Mouse (Mus musculus): ENCODE data around the gene Gm20708.
"Not testable (repeated sequence)": the region's sequence is repeated elsewhere in the genome, so short reads cannot be mapped to it uniquely, and the experiment has no call there.

Gm20708 gene

DNA sequence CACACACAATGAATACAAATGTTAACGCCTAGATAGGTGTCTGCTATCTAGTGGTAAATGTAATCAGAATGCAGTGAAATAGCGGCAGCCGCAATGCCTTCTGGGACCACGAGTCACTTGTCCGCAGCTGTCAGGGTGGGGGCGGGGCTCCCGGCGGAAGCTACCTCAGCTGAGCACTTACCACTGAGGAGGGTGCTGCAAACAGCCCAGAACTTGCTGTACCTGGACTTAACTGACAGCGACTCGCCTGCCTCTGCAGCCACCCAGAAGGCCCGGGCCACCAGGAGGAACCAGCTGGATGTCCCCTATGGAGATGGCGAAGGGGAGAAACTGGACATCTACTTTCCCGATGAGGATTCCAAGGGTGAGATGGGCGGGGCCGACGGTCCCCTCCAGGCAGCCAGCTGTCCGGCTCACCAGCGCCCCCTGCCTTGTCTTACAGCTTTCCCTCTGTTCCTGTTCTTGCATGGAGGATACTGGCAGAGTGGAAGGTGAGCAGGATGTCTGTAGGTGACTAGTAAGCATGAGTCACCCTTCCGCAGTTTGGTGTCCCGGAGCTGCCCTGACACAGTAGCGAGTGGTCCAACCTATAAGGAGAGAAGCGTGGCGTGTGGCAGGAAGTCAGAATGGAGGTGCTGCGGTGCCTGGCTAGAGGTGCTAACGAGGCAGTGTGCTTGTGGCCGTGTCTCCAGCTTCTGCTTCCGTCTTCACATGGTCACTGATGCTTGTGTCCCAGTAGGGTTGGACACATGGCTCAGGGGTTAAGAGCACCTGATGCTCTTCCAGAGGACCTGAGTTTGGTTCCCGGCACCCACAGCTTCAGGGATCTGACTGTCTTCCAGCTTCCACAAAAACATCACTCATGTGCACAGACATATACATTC lies 22.9 kb downstream of the Gm20708 start:
- peak; percentile 86 for DNase-seq (ENCODE audit: extremely low spot score, low spot score)

- DNase-seq (ENCODE audit: extremely low spot score, low spot score), result not testable (repeated sequence)
Observed at GRCm38 (mm10) chr11:117833509-117833908, 24.0 kb downstream of the Gm20708 start.

GRCm38 (mm10) chr11:117834086-117834485 lies 24.6 kb downstream of the Gm20708 start:
- DNase-seq (ENCODE audit: extremely low spot score, low spot score), result no peak

GRCm38 (mm10) chr11:117836306-117836705 lies 26.8 kb downstream of the Gm20708 start:
- DNase-seq (ENCODE audit: extremely low spot score, low spot score), result no peak

- no peak for DNase-seq (ENCODE audit: extremely low spot score, low spot score)
Observed at GRCm38 (mm10) chr11:117838572-117838971, 29.1 kb downstream of the Gm20708 start.

DNA sequence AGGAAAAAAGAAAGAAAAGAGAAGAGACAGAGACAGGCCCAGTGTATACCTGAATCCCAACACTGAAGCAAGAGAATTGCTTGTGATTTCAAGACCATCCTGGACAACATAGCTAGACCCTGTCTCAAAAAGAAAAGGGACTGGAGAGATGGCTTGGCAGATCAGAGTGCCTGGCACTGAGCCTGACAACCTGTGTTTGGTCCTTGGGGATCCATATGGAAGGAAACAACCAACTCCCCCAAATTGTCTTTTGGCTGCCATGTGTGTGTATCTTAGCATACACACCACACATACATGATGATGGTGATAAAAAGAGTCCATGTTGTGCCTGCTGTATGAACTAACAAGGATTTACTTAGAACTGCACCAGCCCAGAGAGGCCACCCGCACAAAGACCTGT lies 29.6 kb downstream of the Gm20708 start:
- no peak for DNase-seq (ENCODE audit: extremely low spot score, low spot score)

DNA sequence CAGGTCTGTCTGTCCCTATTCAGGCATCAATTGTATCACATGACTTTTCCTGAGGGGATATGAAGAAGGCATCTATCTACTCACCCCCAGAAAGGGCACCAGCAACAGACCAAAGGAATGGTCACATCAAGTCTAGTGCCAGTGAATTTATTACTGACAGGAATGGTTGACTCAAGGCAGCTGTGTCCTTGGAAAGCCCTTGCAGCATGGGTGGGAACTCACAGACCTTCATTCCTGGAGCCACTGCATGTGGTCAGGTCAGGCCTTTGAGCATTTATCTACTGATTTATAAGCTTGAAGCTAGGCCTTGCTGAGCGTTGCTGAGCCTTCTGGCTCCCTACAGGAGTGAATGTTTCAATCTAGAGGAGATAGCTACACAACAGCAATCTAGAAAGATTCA lies 31.4 kb downstream of the Gm20708 start:
- no peak for DNase-seq (ENCODE audit: extremely low spot score, low spot score)

GRCm38 (mm10) chr11:117843434-117843833 lies 34.0 kb downstream of the Gm20708 start:
- no peak for DNase-seq (ENCODE audit: extremely low spot score, low spot score)

- no peak for DNase-seq (ENCODE audit: extremely low spot score, low spot score)
Observed at GRCm38 (mm10) chr11:117844997-117845396, 35.5 kb downstream of the Gm20708 start.

GRCm38 (mm10) chr11:117845651-117846050 lies 36.2 kb downstream of the Gm20708 start:
- DNase-seq (ENCODE audit: extremely low spot score, low spot score), result no peak

GRCm38 (mm10) chr11:117846640-117847039 lies 37.2 kb downstream of the Gm20708 start:
- DNase-seq (ENCODE audit: extremely low spot score, low spot score), result no peak

DNA sequence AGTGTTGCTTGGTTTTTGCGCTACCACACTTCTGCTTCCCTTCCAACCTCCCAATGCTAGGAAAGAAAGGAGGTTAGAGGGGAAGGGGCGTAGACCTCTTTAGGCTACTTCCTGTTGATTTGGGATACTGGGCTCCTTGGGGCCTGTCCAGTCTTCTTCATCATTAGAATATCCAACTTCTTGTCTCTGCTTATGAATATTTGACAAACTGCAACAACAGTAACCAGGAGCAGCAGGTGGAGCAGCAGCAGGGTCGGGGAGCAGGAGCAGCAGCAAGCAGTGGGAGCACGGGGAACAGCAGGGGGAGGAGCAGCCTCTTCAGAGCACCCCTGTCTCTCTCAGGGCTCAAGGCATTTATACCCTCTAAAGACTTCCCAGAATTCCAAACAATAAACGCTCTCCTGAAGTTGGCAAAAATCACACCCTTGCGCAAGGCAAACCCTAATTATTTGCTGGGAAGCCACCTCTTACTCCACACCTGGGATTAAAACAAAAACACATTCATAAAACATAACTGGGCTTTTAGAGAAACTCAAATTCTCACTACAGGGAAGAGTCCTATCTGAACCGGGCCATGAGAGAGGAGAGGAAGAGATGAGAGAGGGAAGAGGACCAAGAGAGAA lies 38.2 kb downstream of the Gm20708 start:
- DNase-seq (ENCODE audit: extremely low spot score, low spot score), result no peak

GRCm38 (mm10) chr11:117848271-117848984 lies 39.0 kb downstream of the Gm20708 start:
- DNase-seq (ENCODE audit: extremely low spot score, low spot score), result no peak

- peak; percentile 98 for DNase-seq (ENCODE audit: extremely low spot score, low spot score)
Observed at GRCm38 (mm10) chr11:117848985-117849671, 39.7 kb downstream of the Gm20708 start, which contains the start of gene Birc5. TSS of gene Birc5 (plus strand) at chr11:117849251.

DNA sequence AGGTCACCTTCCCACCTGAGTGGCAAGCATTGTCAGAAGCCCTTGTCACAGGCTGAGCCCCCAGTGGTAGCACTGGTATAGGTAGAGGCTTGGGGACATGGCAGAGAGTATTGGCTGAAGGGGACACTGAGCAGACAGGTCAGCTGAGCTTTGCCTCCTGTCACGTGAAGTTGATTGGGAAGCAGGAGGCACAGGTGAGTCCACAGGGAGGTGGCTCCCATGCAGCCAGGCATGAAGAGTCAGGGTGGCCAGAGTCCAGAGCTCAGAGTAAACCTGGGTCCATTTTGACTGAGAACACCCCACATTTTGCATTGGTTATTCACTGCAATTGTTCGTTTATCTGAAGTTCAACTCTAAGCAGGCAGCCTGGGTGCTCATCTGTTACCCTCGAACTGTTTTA lies 43.4 kb downstream of the Gm20708 start:
- no peak for DNase-seq (ENCODE audit: extremely low spot score, low spot score)

GRCm38 (mm10) chr11:117854241-117854640 lies 44.8 kb downstream of the Gm20708 start:
- DNase-seq (ENCODE audit: extremely low spot score, low spot score), result no peak

DNA sequence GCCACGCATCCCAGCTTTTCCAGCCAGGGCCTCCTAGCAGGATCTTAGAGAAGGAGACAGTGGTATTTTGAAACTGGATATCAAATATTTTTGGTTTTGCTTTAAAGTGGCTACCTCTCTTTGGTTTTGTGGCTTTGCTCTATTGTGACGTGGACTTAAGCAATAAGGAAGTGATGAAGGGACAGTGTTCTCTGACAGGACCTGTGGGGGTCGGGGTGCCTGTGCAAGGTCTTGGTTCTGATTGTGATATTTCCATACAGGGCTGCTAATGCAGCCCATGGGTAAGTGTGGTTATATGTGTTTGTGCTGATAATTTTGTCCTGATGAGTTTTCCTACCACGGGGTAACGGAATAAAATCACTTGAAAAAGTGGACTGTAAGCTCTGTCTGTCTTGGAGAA lies 45.9 kb downstream of the Gm20708 start:
- no peak for DNase-seq (ENCODE audit: extremely low spot score, low spot score)

- DNase-seq (ENCODE audit: extremely low spot score, low spot score), result no peak
Observed at GRCm38 (mm10) chr11:117855975-117856374, 46.5 kb downstream of the Gm20708 start.

- no peak for DNase-seq (ENCODE audit: extremely low spot score, low spot score)
Observed at GRCm38 (mm10) chr11:117857462-117857861, 48.0 kb downstream of the Gm20708 start.

DNA sequence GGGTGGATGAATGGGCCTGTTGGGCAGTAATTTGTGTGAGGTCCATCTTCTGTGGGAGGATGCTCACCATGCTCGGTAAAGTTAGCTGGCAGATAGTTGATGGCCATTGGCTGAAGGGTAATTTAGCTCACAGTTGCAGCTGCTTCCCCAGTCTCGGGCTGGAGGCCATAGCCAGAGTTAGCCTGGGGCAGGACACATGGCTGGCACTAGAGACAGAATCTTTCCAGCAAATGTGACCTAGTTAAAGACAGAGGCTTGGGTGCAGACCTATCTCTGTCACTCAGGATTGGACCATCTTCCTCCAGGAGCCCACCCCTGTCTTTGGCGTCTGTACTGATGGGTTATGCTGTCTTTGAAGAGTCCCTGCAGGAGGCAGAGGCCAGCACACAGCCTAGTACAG lies 48.9 kb downstream of the Gm20708 start:
- no peak for DNase-seq (ENCODE audit: extremely low spot score, low spot score)

DNA sequence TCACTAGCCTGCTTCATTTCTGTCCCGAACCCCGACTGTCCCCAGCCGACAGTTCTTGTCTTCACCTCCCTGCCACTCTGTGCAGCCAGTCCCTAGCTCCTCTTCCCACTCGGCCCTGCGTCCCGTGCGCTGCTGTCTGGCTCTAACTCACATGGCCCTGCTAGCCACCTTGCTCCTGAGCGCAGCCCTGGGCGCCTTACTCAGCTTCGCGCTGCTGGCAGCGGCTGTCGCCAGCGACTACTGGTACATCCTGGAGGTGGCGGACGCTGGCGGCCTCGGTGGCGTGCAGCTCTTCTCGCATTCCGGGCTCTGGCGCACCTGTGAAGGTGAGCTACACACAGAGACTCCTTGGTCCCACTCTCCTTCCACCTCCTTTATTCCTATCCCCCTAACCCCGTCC lies 51.1 kb downstream of the Gm20708 start, which contains the start of gene Tmem235:
Gene Tmem235, plus strand, starts transcription at position 152 of the 400 bp plus-strand sequence.
- no peak for DNase-seq (ENCODE audit: extremely low spot score, low spot score)

All from neural tube, embryonic 10.5 days (tissue).